In genomic region chr2:52985167-52985566, GRCm38 (mm10) we compare ENCODE assay signal across 8 mouse cellular contexts.
A peak's percentile ranks its signal among the peaks of the same experiment; 100 is the strongest.
DNase-seq lines count a peak whose midpoint lies in the region; ATAC-seq and TF ChIP-seq lines count a peak whose summit lies in the region.

No protein-coding gene starts in this region.

- H3K27me3 ChIP-seq in lung, embryonic 16.5 days (ENCODE audit: control insufficient read depth, insufficient read depth, low read depth, low read length) = no peaks in the 10 kb centered on the region
- no peaks in the 10 kb centered on the region for H3K27me3 ChIP-seq in embryonic facial prominence, embryonic 14.5 days (replicated peaks; ENCODE audit: control insufficient read depth, insufficient read depth, low read length)
- no peaks in the 10 kb centered on the region for H3K27me3 ChIP-seq in midbrain, embryonic 16.5 days (ENCODE audit: control insufficient read depth, insufficient read depth, low read depth, low read length)

- no peaks in the 10 kb centered on the region for H3K36me3 ChIP-seq in lung, embryonic 16.5 days (ENCODE audit: control insufficient read depth, insufficient read depth, low read length)
- no peaks in the 10 kb centered on the region for H3K36me3 ChIP-seq in embryonic facial prominence, embryonic 14.5 days (ENCODE audit: control insufficient read depth, insufficient read depth, low read length)
- no peaks in the 10 kb centered on the region for H3K36me3 ChIP-seq in midbrain, embryonic 16.5 days (ENCODE audit: control insufficient read depth, insufficient read depth, low read length)

- ATAC-seq in lung, embryonic 16.5 days (ENCODE audit: low read depth) = 0 out of 2 replicates have a peak, but pooled peaks have one; percentile 34
- ATAC-seq in embryonic facial prominence, embryonic 14.5 days (ENCODE audit: low read depth) = no peak
- 0 out of 2 replicates have a peak, but pooled peaks have one; percentile 14 for ATAC-seq in midbrain, embryonic 16.5 days

- peak; percentile 64 for DNase-seq in gastrocnemius, adult 2 months
- no peak for DNase-seq in gastrocnemius, postnatal 36 days
- no peak for DNase-seq in lung, postnatal 4 days
- DNase-seq in embryonic facial prominence, embryonic 14.5 days (ENCODE audit: low spot score) = peak; percentile 59
- DNase-seq in kidney, adult 11 months = no peak
- DNase-seq in kidney, postnatal 10 days = no peak

- no peaks in the 10 kb centered on the region for H3K9me3 ChIP-seq in lung, embryonic 16.5 days (ENCODE audit: control insufficient read depth, low read length)
- H3K9me3 ChIP-seq in embryonic facial prominence, embryonic 14.5 days (ENCODE audit: control insufficient read depth, low read length) = no peaks in the 10 kb centered on the region
- H3K9me3 ChIP-seq in midbrain, embryonic 16.5 days (replicated peaks; ENCODE audit: control insufficient read depth, low read length, poor library complexity, severe bottlenecking) = no peaks in the 10 kb centered on the region

- 48% methylated on average over 4 of the region's 4 CpGs for WGBS in lung, embryonic 16.5 days
- 44% methylated on average over 4 of the region's 4 CpGs for WGBS in embryonic facial prominence, embryonic 14.5 days
- WGBS in midbrain, embryonic 16.5 days = 24% methylated on average over 4 of the region's 4 CpGs

- intact Hi-C loops in gastrocnemius, adult 2 months (cut with DNase I) = no loop called here
- intact Hi-C loops in gastrocnemius, postnatal 36 days (cut with DNase I) = no loop called here

- H3K4me1 ChIP-seq in lung, embryonic 16.5 days (replicated peaks; ENCODE audit: control insufficient read depth, insufficient read depth, low read length) = peaks cover 24% of the 10 kb centered on the region
- H3K4me1 ChIP-seq in embryonic facial prominence, embryonic 14.5 days (ENCODE audit: control insufficient read depth, insufficient read depth, low read length) = peaks cover 27% of the 10 kb centered on the region
- H3K4me1 ChIP-seq in midbrain, embryonic 16.5 days (ENCODE audit: control insufficient read depth, insufficient read depth, low read length) = peaks cover 21% of the 10 kb centered on the region

- no peak overlapping the region for H3K9ac ChIP-seq in lung, embryonic 16.5 days (ENCODE audit: low read length)
- H3K9ac ChIP-seq in embryonic facial prominence, embryonic 14.5 days (ENCODE audit: low read depth, low read length) = no peak overlapping the region
- no peak overlapping the region for H3K9ac ChIP-seq in midbrain, embryonic 16.5 days (ENCODE audit: low read depth, low read length)

- no peak for TF ChIP-seq CTCF in gastrocnemius, adult 2 months (IDR thresholded peaks at IDR 0.05)

- no peak overlapping the region for H3K4me3 ChIP-seq in gastrocnemius, adult 2 months
- H3K4me3 ChIP-seq in lung, embryonic 16.5 days (ENCODE audit: low read length) = no peak overlapping the region
- no peak overlapping the region for H3K4me3 ChIP-seq in embryonic facial prominence, embryonic 14.5 days (ENCODE audit: low read depth, low read length)
- H3K4me3 ChIP-seq in midbrain, embryonic 16.5 days (ENCODE audit: low read depth, low read length) = no peak overlapping the region

- peak overlapping the region; percentile 50 for H3K27ac ChIP-seq in gastrocnemius, adult 2 months
- no peak overlapping the region for H3K27ac ChIP-seq in lung, embryonic 16.5 days (ENCODE audit: low read length)
- peak overlapping the region; percentile 39 for H3K27ac ChIP-seq in embryonic facial prominence, embryonic 14.5 days (replicated peaks; ENCODE audit: low read depth, low read length)
- peak overlapping the region; percentile 34 for H3K27ac ChIP-seq in midbrain, embryonic 16.5 days (ENCODE audit: low read length)

- no peak overlapping the region for H3K4me2 ChIP-seq in lung, embryonic 16.5 days (ENCODE audit: low read depth, low read length)
- no peak overlapping the region for H3K4me2 ChIP-seq in embryonic facial prominence, embryonic 14.5 days (ENCODE audit: low read depth, low read length)
- H3K4me2 ChIP-seq in midbrain, embryonic 16.5 days (ENCODE audit: low read length) = no peak overlapping the region

Comparison
In these comparisons a context has a peak if more than half of its experiments do, and no peak if none do; other contexts are left out.
1. DNase-seq: peak in gastrocnemius, adult 2 months (single experiment) and embryonic facial prominence, embryonic 14.5 days (single experiment); none in gastrocnemius, postnatal 36 days (0 of 2), lung, postnatal 4 days (0 of 2), kidney, adult 11 months (single experiment) and kidney, postnatal 10 days (single experiment).